ENCODE assay signal across 24 mouse cellular contexts in genomic region chr11:121154203-121154602, GRCm38 (mm10). TPM values are rescaled to one million over a fixed set of nuclear protein-coding genes. Genes with fewer than 3 reads are reported as not detected.
"Had no signal": no experiment of that assay in that cellular context is flagged by ENCODE, and none has a peak within 500 bp of the region (broad histone marks: within the 10 kb centered on the region; RNA-seq: fewer than 3 reads in every experiment).

No protein-coding gene starts in this region.

- H3K9ac ChIP-seq: limb, embryonic 13.5 days; liver, embryonic 14.5 days had no signal

- H3K27ac ChIP-seq: limb, embryonic 13.5 days; liver, embryonic 14.5 days had no signal

- H3K4me2 ChIP-seq: limb, embryonic 13.5 days; midbrain, embryonic 11.5 days had no signal

- H3K4me3 ChIP-seq: limb, embryonic 13.5 days; myocyte had no signal

- H3K9me3 ChIP-seq: limb, embryonic 13.5 days had no signal

- H3K36me3 ChIP-seq: limb, embryonic 13.5 days had no signal

- DNase-seq: kidney, adult 18-20 months; kidney, postnatal 10 days; left cerebral cortex, postnatal 4 days; lung, adult 18-20 months; lung, postnatal 36 days; right cerebral cortex, postnatal 4 days; spleen, adult 18-20 months; thymus, adult 2 months; thymus, postnatal 36 days had no signal

- ATAC-seq: lung, postnatal 0 days had no signal

RNA-seq across cellular contexts. Expression of gene Uts2r, which starts 5.9 kb away (rescaled TPM):
- total RNA-seq: left cerebral cortex, postnatal 10 days; left cerebral cortex, postnatal 4 days; liver, adult 2 months; megakaryocyte progenitor cell, adult 5-6 weeks; neutrophil, adult 5-6 weeks had no signal
- polyA plus RNA-seq: kidney, embryonic 14.5 days; large intestine, adult 2 months; liver, adult 2 months; liver, embryonic 14.5 days; lung, postnatal 0 days; midbrain, embryonic 11.5 days; stomach, embryonic 14.5 days had no signal

RNA-seq across cellular contexts. Expression of gene Tex19.1, which starts 8.3 kb away (rescaled TPM):
- total RNA-seq: layer of hippocampus, adult 8-10 months; layer of hippocampus, postnatal 14 days; left cerebral cortex, adult 18-20 months; left cerebral cortex, postnatal 10 days; left cerebral cortex, postnatal 4 days; liver, adult 2 months; megakaryocyte progenitor cell, adult 5-6 weeks; neutrophil, adult 5-6 weeks had no signal
- polyA plus RNA-seq: kidney, embryonic 14.5 days; large intestine, adult 2 months; limb, embryonic 13.5 days; liver, adult 2 months; lung, postnatal 0 days; midbrain, embryonic 11.5 days; myocyte; stomach, embryonic 14.5 days had no signal

RNA-seq across cellular contexts. Expression of gene Tex19.2, which starts 35.7 kb away (rescaled TPM):
- total RNA-seq: layer of hippocampus, adult 8-10 months; layer of hippocampus, postnatal 14 days; left cerebral cortex, adult 18-20 months; left cerebral cortex, postnatal 10 days; left cerebral cortex, postnatal 4 days; liver, adult 2 months; neutrophil, adult 5-6 weeks had no signal
- polyA plus RNA-seq: kidney, embryonic 14.5 days; large intestine, adult 2 months; limb, embryonic 13.5 days; liver, adult 2 months; lung, postnatal 0 days; midbrain, embryonic 11.5 days; stomach, embryonic 14.5 days had no signal
